Comparison of ENCODE assay signal across 8 mouse cellular contexts in genomic region chr6:142570046-142570770, GRCm38 (mm10). TPM values are rescaled to one million over a fixed set of nuclear protein-coding genes. Genes with fewer than 3 reads are reported as not detected.
A peak's percentile ranks its signal among the peaks of the same experiment; 100 is the strongest.
DNase-seq lines count a peak whose midpoint lies in the region; ATAC-seq lines count a peak whose summit lies in the region.

No protein-coding gene starts in this region.

- H3K36me3 ChIP-seq in heart, embryonic 14.5 days (ENCODE audit: control insufficient read depth, insufficient read depth, low read length): peaks cover 5% of the 10 kb centered on the region; the same call in 1 of the 2 replicates
- H3K36me3 ChIP-seq in hindbrain, embryonic 14.5 days (replicated peaks; ENCODE audit: control insufficient read depth, insufficient read depth): no peaks in the 10 kb centered on the region
- no peaks in the 10 kb centered on the region for H3K36me3 ChIP-seq in midbrain, embryonic 11.5 days (ENCODE audit: control insufficient read depth, insufficient read depth, low read length)

- H3K9ac ChIP-seq in heart, embryonic 14.5 days (ENCODE audit: low read length): peak overlapping the region; percentile 67; the same call in 1 of the 2 replicates
- H3K9ac ChIP-seq in hindbrain, embryonic 14.5 days: no peak overlapping the region; the same call in 1 of the 2 replicates
- H3K9ac ChIP-seq in midbrain, embryonic 11.5 days (ENCODE audit: low read length): no peak overlapping the region

- H3K4me1 ChIP-seq in heart, embryonic 14.5 days (ENCODE audit: control insufficient read depth in 2 of 2, insufficient read depth in 2 of 2, low read length in 2 of 2): peaks cover 8 to 37% of the 10 kb centered on the region in 2 experiments
- peaks cover 20% of the 10 kb centered on the region for H3K4me1 ChIP-seq in hindbrain, embryonic 14.5 days (replicated peaks; ENCODE audit: control insufficient read depth, insufficient read depth, low read length)
- H3K4me1 ChIP-seq in midbrain, embryonic 11.5 days (ENCODE audit: control insufficient read depth, insufficient read depth, low read length): no peaks in the 10 kb centered on the region

- DNase-seq in heart, postnatal 36 days: no peak
- peak; percentile 24 for DNase-seq in embryo, embryonic 9.5 days (ENCODE audit: extremely low spot score)
- DNase-seq in hindbrain, embryonic 14.5 days (ENCODE audit: low spot score): peak; percentile 33
- peak; percentile 94 for DNase-seq in midbrain, embryonic 11.5 days (ENCODE audit: low spot score, missing footprints)
- no peak for DNase-seq in B cell, adult 2 months
- no peak for DNase-seq in spleen, postnatal 14 days (ENCODE audit: low spot score in 2 of 2)
- no peak for DNase-seq in gastrocnemius, postnatal 14 days

- no peaks in the 10 kb centered on the region for H3K9me3 ChIP-seq in heart, embryonic 14.5 days (ENCODE audit: control insufficient read depth, low read length)
- no peaks in the 10 kb centered on the region for H3K9me3 ChIP-seq in hindbrain, embryonic 14.5 days (ENCODE audit: control insufficient read depth, low read length)
- no peaks in the 10 kb centered on the region for H3K9me3 ChIP-seq in midbrain, embryonic 11.5 days (ENCODE audit: control insufficient read depth, low read length)

- no peak for ATAC-seq in heart, embryonic 14.5 days (ENCODE audit: insufficient number of reproducible peaks, insufficient read depth, low FRiP score, low read depth)
- no peak for ATAC-seq in hindbrain, embryonic 14.5 days (ENCODE audit: low FRiP score)
- ATAC-seq in midbrain, embryonic 11.5 days (ENCODE audit: low FRiP score): no peak

- 16% methylated on average over 30 of the region's 30 CpGs for WGBS in heart, embryonic 14.5 days
- 6% methylated on average over 30 of the region's 30 CpGs for whole genome bisulfite sequencing in hindbrain, embryonic 14.5 days
- 7% methylated on average over 30 of the region's 30 CpGs for WGBS in midbrain, embryonic 11.5 days

- no peak overlapping the region for H3K27ac ChIP-seq in heart, embryonic 14.5 days (replicated peaks in 1 of 2; ENCODE audit: control insufficient read depth in 1 of 2, insufficient read depth in 1 of 2, low read depth in 2 of 2, low read length in 2 of 2)
- no peak overlapping the region for H3K27ac ChIP-seq in hindbrain, embryonic 14.5 days
- H3K27ac ChIP-seq in midbrain, embryonic 11.5 days (ENCODE audit: low read depth, low read length): no peak overlapping the region

- peak overlapping the region; percentile 21 to 50 for H3K4me3 ChIP-seq in heart, embryonic 14.5 days (ENCODE audit: control insufficient read depth in 1 of 2, insufficient read depth in 1 of 2, low read depth in 1 of 2, low read length in 2 of 2)
- H3K4me3 ChIP-seq in hindbrain, embryonic 14.5 days (replicated peaks; ENCODE audit: low read length): peak overlapping the region; percentile 44
- no peak overlapping the region for H3K4me3 ChIP-seq in midbrain, embryonic 11.5 days (ENCODE audit: low read depth, low read length)

- H3K4me2 ChIP-seq in heart, embryonic 14.5 days (ENCODE audit: low read length): peak overlapping the region; percentile 91
- peak overlapping the region; percentile 97 for H3K4me2 ChIP-seq in hindbrain, embryonic 14.5 days (replicated peaks)
- H3K4me2 ChIP-seq in midbrain, embryonic 11.5 days: peak overlapping the region; percentile 21

- peaks cover 35% of the 10 kb centered on the region for H3K27me3 ChIP-seq in heart, embryonic 14.5 days (ENCODE audit: control insufficient read depth, insufficient read depth, low read length)
- peaks cover 64% of the 10 kb centered on the region for H3K27me3 ChIP-seq in hindbrain, embryonic 14.5 days (ENCODE audit: control insufficient read depth, insufficient read depth, low read length)
- peaks cover 35% of the 10 kb centered on the region for H3K27me3 ChIP-seq in midbrain, embryonic 11.5 days (ENCODE audit: control insufficient read depth, insufficient read depth, low read length)

- intact Hi-C loops in heart, postnatal 36 days (cut with DNase I): no loop called here
- intact Hi-C loops in gastrocnemius, postnatal 14 days (cut with DNase I; ENCODE audit: low total_unique reads): no loop called here

RNA-seq across cellular contexts. Expression of gene Kcnj8, which starts 1.2 kb away (rescaled TPM):
- polyA plus RNA-seq in heart, embryonic 14.5 days (2014; fragmentation: Nextera tagmentation; extraction: Ambion mirVana): 14.5 and 16.5 TPM in 2 replicates
- total RNA-seq in heart, postnatal 36 days (2021): 10 to 100 TPM; 28.3 to 31.3 TPM
- polyA plus RNA-seq in hindbrain, embryonic 14.5 days (2014; fragmentation: Nextera tagmentation; extraction: Ambion mirVana): 12.4 and 12.9 TPM in 2 replicates
- polyA plus RNA-seq in midbrain, embryonic 11.5 days (2014; fragmentation: Nextera tagmentation; extraction: Ambion mirVana): 6.6 and 8.2 TPM in 2 replicates
- total RNA-seq in gastrocnemius, postnatal 14 days (2021): 10 to 100 TPM; 20.7 to 21.4 TPM

Comparison
In these comparisons a context has a peak if more than half of its experiments do, and no peak if none do; other contexts are left out.
1. H3K4me2 ChIP-seq: peak in every context shown above with its lines; median percentile 97 in hindbrain, embryonic 14.5 days; 91 in heart, embryonic 14.5 days; 21 in midbrain, embryonic 11.5 days.
2. DNase-seq: peak in embryo, embryonic 9.5 days (single experiment), hindbrain, embryonic 14.5 days (single experiment) and midbrain, embryonic 11.5 days (single experiment); none in heart, postnatal 36 days (0 of 2), B cell, adult 2 months (0 of 2), spleen, postnatal 14 days (0 of 2) and gastrocnemius, postnatal 14 days (single experiment).